Mouse (Mus musculus) megakaryocyte, adult 5-6 weeks (primary cell): ENCODE results near the gene Ccdc47. TPM values are rescaled to one million over a fixed set of nuclear protein-coding genes. Genes with fewer than 3 reads are reported as not detected.
"Not testable (repeated sequence)": the region's sequence is repeated elsewhere in the genome, so short reads cannot be mapped to it uniquely, and the experiment has no call there.

Experiments
- ATAC-seq: 2 replicates; pipeline ENCODE4 v1.8.0; 2016; ENCODE audit warnings: mild to moderate bottlenecking, inconsistent platforms; ENCODE audit not compliant: poor library complexity, severe bottlenecking
- total RNA-seq, 2 experiments: library from RNA; stranded (forward) in 1 of 2; stranded (reverse) in 1 of 2; fragments of 153-499, 151-499 nt in 1 of 2; fragments of 221-1000, 200-1000 nt in 1 of 2; gene quantifications; 2 replicates each; pipeline versions ENCODE4 v1.2.3 to v1.2.4; 2015 to 2017

The Ccdc47 gene
- total RNA-seq, 2 experiments from 2014 or later, result 36.0 to 156 TPM

DNA sequence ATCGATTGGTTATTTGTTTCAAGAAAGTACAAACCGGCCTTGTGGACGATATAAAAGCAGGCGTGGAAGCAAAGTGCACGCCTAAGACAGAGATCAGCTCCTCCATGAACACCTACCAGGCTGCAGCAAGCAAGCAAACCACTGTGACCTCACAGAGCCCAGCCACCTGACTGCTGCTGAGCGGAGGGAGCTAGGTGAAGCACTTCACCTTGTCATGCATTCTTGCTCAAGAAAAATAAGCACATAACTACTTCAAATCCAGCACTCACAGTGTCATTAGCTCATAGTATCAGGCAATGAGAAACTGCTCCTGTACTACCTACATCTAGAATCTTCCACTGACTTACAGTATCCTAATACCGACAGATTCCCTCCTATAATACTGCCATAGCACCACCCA lies 16.1 kb downstream of the Ccdc47 start:
- not testable (repeated sequence) for ATAC-seq

DNA sequence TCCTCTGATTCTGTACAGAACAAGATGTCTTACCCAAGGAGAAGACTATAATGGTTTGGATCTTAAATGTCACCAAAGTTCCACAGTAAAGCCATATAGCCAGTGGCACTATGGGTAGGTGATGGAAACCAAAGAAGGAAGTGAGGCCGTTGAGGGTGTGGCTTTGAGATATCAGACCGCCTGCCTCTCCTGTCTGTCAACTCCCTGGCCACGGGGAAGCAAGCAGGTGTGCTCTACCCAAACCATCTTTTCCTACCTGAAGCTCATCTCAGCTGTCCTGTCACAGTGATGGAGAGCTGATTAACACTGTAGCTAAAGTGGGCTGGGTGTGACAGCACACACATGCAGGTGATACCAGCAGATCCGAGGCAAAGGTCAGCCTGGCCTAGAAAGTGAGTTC lies 17.9 kb downstream of the Ccdc47 start:
- ATAC-seq, result no peak

DNA sequence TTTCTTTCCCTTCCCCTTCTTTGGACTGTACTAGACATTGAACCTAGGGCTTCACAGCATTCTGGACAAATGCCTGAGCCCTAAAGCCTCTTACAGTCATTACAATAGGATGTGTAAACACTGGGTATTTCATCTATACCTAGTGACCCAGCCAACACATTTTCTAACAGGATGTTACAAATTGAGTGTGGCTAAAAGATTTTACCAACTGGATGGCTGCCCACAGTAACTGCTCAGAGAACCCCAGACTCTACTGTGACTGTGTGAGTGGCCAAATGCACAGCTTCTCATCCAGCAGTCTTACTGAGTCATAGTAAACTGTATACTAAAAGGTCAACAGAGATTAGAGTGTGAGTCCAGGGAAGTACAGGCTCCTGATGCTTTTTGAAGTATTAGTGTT lies 20.8 kb downstream of the Ccdc47 start:
- no peak for ATAC-seq

DNA sequence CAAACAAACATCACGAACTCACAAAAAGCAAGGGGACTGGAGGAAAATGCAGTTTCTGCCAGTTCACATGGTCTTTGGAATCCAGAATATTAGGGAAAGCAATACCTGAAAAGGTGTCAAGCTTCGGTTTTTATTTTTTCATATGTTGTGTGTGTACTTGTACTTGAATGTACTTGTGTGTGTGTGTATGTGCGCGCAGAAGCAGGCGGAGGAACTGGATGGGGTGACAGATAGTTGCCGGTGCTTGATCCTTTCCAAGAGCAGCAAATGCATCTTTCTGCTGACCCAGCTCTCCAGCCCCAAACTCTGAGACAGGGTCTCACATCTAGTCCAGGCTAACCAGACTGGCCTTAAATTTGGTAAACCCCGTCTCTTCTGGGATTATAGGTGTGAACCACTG lies 21.3 kb downstream of the Ccdc47 start:
- no peak for ATAC-seq

DNA sequence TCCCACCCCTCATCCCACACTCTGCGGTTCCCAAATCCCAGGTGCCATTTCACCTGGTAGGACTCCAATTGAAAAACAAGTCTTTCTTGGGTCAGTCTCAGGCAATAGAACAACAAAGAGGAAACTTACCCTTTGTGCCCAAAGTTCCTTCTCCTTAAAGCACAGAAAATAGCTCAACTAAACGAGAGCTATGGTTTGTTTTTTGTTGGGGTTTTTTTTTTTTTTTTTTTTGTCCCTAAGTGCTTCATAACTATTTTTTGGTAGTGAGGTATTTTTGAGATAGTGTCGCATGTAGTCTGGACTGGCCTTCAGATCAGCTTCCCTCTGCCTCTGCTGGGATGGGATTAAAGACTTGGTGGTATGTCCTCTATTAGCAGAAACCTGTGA lies 22.0 kb downstream of the Ccdc47 start:
- ATAC-seq, result no peak

DNA sequence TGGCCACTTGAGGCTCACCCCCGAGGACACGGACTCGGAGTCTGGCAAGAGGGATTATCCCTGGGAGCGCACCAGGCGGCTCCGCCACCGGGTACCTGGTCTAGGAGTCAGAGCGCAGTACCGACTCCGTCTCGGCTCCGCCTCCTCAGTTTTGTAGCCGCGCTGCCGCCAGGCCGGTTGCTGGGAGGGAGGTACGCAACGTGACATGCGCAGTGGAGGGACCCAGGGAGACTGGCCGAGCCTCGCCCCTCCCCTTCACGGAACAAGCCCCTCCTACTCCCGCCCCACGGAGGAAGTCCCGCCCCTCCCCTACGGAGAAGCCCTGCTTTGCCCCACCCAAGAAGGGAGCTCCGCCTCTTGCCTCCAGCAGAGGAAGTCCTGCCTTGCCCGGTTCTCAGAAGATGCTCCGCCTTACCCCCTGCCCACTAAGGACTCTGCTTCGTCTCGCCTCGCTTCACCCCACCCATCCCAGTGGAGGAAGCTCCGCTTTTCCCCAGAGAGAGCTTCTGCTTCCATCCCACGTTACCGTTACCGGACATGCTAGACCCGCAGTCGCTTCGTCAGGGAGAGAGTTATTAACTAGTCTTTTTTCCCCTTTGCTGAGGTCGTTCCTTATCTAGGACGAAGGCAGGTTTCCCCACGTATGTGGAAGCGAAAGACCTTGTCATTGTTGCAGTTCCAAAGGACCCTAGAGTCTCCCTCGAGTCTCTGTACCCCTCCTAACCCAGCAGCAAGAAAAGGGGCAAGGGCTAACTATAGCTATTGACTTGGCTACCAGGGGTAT lies 22.6 kb downstream of the Ccdc47 start:
- ATAC-seq, result peak; percentile 90

GRCm38 (mm10) chr11:106192657-106193370 lies 23.3 kb downstream of the Ccdc47 start:
- ATAC-seq, result peak; percentile 34

- no peak for ATAC-seq
These were observed 23.9 kb downstream of the Ccdc47 start for GRCm38 (mm10) chr11:106192241-106192640.

DNA sequence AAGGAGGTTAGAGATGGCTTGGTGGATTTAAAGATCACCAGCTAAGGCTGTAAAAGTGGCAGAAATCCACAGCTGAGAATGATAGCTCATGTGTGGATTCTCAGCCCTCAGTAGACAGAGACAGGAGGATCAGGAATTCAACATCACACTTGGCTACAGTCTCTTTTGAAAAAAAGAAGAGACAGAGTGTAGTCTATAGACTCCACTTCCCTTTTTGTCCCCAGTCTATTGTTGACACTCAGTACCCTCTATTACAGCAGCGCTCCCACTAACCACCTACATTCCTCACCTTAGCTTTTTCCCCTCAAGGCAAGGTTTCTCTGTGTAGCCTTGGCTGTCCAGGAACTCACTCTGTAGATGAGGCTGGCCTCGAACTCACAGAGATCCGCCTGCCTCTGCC lies 24.4 kb downstream of the Ccdc47 start:
- no peak for ATAC-seq

- no peak for ATAC-seq
These were observed 28.8 kb downstream of the Ccdc47 start for GRCm38 (mm10) chr11:106187326-106187725.

DNA sequence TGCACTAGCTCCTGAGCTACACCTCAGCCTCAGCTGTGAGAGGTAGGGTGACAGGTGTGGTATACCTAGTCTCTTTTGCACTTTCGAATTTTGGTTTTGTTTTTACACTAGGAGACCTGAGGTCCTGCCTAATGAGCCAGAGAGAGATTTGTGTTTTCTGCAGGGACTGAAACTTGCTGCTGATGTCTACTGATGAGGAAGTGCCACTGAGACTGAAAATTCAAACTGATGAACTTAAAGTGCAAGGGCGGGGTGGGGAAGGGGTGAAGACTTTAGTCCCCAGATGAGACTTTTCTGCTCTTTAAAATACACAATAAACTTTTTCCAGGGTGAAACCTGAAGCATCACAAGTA lies 35.7 kb downstream of the Ccdc47 start:
- ATAC-seq, result no peak

- no peak for ATAC-seq
These were observed 36.3 kb downstream of the Ccdc47 start for GRCm38 (mm10) chr11:106179711-106180448.

GRCm38 (mm10) chr11:106178036-106178782 lies 37.9 kb downstream of the Ccdc47 start:
- peak; percentile 24; the same call in 1 of the 2 replicates for ATAC-seq

GRCm38 (mm10) chr11:106176372-106176771 lies 39.8 kb downstream of the Ccdc47 start:
- no peak for ATAC-seq

GRCm38 (mm10) chr11:106175081-106175480 lies 41.1 kb downstream of the Ccdc47 start:
- ATAC-seq, result no peak

GRCm38 (mm10) chr11:106174372-106174771 lies 41.8 kb downstream of the Ccdc47 start:
- no peak for ATAC-seq

DNA sequence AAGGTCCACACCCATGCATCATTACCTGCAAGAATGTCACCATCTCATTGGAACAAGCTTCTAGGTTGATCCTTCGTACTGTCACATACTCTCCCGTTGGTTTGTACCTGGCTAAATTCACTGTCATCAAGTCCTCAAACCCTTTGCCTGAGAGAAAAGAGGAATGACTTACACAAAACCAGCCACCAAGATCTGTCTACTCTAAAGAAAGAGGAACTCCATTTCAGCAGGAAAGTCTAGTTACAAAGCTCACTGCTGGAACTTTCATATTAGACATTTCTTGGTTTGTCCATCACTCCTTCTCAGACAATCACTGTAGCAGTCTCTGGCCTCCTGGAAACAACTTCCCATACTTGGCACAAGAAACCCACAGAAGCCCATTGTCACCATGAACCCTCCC lies 42.9 kb downstream of the Ccdc47 start:
- peak; percentile 68 for ATAC-seq

- peak; percentile 28; the same call in 1 of the 2 replicates for ATAC-seq
These were observed 45.3 kb downstream of the Ccdc47 start for GRCm38 (mm10) chr11:106170807-106171206.

DNA sequence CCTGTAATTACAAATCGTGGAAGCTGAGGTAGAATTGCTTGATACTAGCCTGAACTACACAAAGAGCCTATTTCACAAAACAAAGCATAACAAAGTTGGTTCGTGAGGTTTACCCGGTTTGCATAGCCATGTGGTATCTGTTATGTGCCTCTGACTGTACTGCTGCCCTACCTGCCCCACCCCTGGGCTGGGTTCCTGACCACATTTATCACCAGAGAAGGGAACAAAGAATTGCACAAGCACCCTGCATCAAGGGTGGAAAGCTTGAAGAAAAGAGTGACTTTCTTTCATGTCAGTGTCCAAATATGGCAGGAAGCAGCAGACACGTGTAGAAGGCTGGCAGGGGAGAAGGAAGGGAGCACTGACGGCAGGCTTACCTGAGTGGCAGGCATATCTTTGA lies 48.7 kb downstream of the Ccdc47 start:
- ATAC-seq, result peak; percentile 89

- ATAC-seq, result no peak
These were observed 51.5 kb downstream of the Ccdc47 start for GRCm38 (mm10) chr11:106164601-106165180.

DNA sequence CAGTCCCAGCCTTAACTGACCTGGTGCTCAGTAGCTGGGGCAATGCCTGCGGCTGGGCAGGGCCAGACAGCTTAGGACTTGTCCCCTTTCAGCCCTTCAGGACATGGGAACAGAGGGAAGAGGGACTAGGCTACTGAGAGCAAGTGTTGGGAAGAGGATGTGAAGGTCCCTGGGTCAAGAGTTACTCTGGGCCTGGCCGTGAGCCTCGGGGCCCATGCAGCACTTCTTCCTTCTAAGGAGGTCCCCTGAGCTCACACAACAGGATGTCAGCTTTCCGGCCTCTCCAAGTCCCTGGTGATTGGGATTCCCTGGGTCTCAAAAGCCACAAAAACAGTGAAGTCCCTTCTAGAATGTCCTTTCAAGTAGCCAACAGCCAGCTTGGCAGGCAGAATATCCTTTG lies 52.6 kb downstream of the Ccdc47 start:
- no peak for ATAC-seq
